Mouse (Mus musculus) cerebellum, adult 11 months (tissue): ENCODE results near the gene Slc12a1.
A peak's percentile ranks its signal among the peaks of the same experiment; 100 is the strongest.
"Not testable (repeated sequence)": the region's sequence is repeated elsewhere in the genome, so short reads cannot be mapped to it uniquely, and the experiment has no call there.

Experiments
- DNase-seq: peaks from one replicate; pipeline ENCODE4 v3.0.0; 2022

Slc12a1 gene

GRCm38 (mm10) chr2:125152388-125152787, at the start of gene Slc12a1:
TSS of gene Slc12a1 (plus strand) at chr2:125152505.
- DNase-seq: no peak

GRCm38 (mm10) chr2:125104491-125104890, 47.8 kb upstream of the Slc12a1 start:
- DNase-seq: not testable (repeated sequence)

DNA sequence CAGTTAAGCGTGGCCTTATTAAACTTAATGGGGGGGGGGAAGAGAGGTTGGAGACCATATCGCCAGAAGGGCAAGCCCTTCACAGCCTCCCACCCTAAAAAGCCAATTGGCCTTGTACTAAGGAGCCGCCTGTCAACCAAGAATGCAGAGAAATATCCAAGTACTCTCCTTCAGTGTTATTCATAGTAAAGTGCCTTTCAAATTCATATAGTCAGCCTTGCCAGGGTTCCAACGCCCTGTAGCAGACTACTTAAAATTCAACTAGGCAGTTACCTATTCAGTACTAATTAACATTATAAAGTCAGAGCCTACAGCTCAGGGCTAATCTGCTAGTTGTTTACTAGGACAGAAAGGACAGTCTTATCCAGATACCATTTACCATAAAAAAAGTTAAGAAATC, 45.8 kb upstream of the Slc12a1 start:
- not testable (repeated sequence) for DNase-seq

- no peak for DNase-seq
Observed at GRCm38 (mm10) chr2:125119381-125120110, 32.8 kb upstream of the Slc12a1 start.

GRCm38 (mm10) chr2:125122288-125122623, 30.0 kb upstream of the Slc12a1 start:
- DNase-seq: no peak

- DNase-seq: peak; percentile 64
Observed at GRCm38 (mm10) chr2:125122624-125123476, 29.5 kb upstream of the Slc12a1 start.

DNA sequence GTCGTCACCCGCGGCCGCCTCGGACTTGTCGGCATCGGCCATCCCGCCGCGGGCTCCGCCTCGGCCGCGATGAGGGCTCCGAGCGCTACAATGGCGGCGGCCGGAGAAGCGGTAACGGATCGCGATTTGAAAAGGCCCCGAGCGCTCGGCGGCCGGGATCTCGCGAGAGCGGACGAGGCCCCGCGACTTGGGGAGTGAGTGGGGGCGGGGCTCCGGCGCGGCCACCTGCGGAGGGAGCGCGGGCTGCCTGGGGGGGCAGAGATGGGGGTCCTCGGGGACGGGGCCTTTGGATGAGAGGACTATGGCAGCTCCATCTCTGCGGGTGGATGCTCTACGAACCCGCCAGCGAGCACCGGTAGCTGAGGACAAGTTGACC, 28.8 kb upstream of the Slc12a1 start, which contains the start of gene Myef2:
Gene Myef2 (minus strand): TSS at position 185 of the 376 bp plus-strand sequence.
- peak; percentile 77 for DNase-seq

DNA sequence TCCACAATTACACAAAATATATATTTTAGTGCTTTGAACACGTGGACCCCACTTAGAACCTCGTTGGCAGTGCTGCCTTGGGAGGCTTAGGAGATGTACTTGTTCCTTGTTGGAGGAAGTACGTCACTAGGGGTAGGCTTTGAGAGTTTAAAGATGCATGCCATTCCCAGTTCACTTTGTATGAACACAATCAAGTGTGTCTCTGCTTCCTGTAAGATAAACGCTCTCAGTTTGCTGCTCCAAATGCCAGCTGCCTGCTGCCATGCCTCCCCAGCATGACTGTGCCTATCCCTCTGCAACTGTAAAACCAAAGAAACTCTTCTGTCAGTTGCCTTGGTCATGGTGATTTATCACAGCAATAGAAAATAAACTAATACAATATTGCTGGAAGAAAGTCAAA, 26.5 kb upstream of the Slc12a1 start:
- DNase-seq: no peak

DNA sequence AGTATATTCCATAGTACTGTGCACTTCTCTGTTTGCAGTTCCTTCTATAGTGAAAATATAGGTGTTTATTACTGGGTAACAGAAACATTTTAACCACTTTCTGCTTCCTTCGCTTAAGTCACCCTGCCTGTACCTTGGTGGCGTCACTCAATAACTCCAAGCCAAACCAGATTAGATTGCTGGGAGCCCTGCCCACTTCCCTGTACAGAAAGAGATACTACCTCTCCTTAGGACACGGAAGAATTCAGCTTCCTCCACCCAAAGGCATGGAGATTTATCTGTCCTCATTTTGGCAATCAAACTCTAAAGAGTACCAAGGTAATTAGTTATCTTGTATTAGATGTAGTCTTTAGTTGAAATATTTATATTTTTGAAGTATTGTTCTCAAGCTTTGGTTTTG, 25.5 kb upstream of the Slc12a1 start:
- DNase-seq: no peak

- DNase-seq: no peak
Observed at GRCm38 (mm10) chr2:125134113-125134512, 18.2 kb upstream of the Slc12a1 start.

GRCm38 (mm10) chr2:125135903-125136811, 16.1 kb upstream of the Slc12a1 start, which contains the start of gene Ctxn2:
TSS of gene Ctxn2 (plus strand) at chr2:125136692.
- DNase-seq: peak; percentile 32

GRCm38 (mm10) chr2:125136846-125137245, 15.5 kb upstream of the Slc12a1 start:
- DNase-seq: no peak

DNA sequence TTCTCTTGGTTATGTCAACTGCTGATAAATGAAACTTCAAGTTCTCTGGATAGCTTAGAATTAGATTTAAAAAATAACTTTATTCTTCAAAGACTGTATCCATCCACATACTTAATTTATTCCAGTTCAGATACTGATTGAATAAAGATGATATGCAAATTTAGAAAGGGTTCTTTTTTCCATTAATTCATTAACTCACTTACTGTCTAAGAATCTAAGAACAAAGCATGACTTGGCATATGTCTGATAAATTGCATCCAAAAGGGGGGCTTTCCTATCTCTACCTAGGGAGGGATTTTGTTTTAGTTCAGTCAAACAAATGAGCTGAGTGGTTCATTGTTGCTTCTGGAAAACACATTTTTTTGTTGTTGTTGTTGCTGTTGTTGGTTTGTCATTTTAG, 10.0 kb upstream of the Slc12a1 start:
- DNase-seq: no peak

- DNase-seq: no peak
Observed at GRCm38 (mm10) chr2:125154294-125154693, 2.0 kb downstream of the Slc12a1 start.

GRCm38 (mm10) chr2:125155504-125155903, 3.2 kb downstream of the Slc12a1 start:
- DNase-seq: no peak

- DNase-seq: no peak
Observed at GRCm38 (mm10) chr2:125162012-125162470, 9.7 kb downstream of the Slc12a1 start.

DNA sequence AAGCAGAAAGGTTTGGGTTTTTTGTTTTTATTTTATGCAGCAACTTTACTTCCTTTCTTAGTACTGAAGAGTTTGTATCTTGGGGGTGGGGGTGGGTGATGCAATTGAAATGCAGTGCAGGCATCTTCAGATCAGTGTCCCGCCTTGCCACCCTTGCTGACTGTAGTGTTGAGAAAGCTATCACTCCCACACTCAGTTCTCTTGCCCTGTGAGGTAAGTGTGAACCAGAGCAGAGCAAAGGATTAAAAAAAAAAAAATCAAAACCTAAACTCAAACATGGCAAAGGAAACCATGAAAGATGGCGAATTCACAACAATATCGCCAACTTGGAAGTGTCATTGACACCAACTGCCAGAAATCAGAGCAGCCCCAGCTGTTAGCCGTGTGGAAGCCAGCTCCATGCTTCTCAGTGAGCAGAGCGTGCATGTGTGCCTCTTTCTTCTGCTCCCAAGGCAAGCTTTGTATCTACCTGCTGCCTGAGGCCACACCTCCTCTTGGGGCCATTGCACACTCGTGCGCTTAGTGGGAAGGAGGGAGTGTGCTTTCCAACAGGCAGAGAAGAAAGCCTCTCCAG, 26.0 kb downstream of the Slc12a1 start:
- DNase-seq: no peak

DNA sequence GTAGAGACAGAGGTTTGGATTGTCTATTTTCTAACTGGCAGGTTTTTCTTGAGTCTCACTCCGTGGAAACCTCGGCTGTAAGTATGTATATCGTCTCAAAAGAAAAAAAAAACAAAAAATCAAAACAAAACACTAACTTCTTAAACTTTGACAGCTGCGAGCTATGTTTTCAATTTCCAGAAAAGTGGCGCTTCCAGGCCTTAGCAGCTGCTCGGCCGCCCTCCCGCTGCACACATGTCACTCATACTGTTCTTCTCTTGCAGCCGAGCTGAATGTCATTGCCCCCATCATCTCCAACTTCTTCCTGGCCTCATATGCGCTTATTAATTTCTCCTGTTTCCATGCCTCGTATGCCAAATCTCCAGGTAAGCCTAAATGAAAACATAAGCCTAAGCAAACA, 35.6 kb downstream of the Slc12a1 start:
- DNase-seq: no peak

GRCm38 (mm10) chr2:125189197-125189596, 36.9 kb downstream of the Slc12a1 start:
- peak; percentile 51 for DNase-seq

- no peak for DNase-seq
Observed at GRCm38 (mm10) chr2:125192905-125193304, 40.6 kb downstream of the Slc12a1 start.

DNA sequence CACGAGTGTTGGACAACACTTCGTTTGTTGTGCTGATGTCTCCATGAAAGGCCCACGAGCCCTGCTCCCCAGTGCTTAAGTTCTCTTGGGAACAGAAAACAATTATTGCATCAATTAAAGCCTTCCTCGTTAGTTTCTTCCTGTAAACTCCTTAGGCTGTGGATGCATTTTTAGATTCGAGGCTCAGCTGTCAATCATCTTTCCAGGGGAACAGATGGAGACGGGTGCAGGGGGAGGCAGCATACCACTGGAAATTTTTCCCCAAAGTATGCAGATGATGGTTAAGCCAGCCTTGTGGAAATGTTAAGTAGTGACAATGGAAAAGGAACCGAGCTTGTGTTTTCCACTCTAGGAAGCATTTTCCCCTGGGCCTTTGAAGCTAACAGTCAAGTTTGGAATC, 44.5 kb downstream of the Slc12a1 start:
- no peak for DNase-seq

DNA sequence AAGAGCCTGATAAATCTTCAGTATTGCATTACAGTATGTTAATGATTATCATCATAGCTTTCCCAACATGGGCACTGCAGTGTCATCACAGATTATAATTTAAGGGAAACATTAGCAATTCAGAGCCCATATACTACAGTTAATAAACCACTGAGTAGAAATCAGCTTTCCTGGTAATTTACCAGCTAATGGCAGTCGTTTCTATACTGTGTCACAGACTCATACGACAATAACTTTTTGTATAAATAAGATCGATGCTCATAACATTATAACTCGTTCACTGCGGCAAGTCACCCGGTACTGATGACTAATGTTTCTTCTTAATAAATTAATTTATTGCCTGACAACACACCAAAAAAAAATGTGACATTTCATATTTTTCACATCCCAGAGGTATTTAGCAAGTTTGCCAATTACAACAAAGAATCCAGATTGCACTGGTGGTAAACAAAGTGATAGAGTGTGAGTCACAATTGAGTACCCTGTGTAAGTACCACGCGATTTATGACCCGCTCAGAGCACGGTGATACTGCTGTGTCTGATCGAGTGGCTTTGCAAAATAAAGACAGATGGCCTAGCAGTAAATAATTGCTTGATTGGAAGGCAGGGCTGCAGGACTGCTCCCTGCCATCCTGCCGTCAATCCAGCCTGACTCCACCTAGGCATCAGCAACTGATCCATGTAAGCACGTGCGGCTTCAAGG, 56.7 kb downstream of the Slc12a1 start:
- DNase-seq: no peak
